Mouse (Mus musculus): ENCODE results near the gene Angel2.

- TF ChIP-seq CTCF (IDR thresholded peaks at IDR 0.05; ENCODE audit: low read depth, low read length), result no peak
- no peak for TF ChIP-seq POLR2A (IDR thresholded peaks at IDR 0.05; ENCODE audit: borderline replicate concordance, low read depth, low read length)
Measured at GRCm38 (mm10) chr1:190958821-190959220, 33.9 kb downstream of the Angel2 start.
